Mouse (Mus musculus): ENCODE measurements around the gene Ccl25.

Ccl25 gene

DNA sequence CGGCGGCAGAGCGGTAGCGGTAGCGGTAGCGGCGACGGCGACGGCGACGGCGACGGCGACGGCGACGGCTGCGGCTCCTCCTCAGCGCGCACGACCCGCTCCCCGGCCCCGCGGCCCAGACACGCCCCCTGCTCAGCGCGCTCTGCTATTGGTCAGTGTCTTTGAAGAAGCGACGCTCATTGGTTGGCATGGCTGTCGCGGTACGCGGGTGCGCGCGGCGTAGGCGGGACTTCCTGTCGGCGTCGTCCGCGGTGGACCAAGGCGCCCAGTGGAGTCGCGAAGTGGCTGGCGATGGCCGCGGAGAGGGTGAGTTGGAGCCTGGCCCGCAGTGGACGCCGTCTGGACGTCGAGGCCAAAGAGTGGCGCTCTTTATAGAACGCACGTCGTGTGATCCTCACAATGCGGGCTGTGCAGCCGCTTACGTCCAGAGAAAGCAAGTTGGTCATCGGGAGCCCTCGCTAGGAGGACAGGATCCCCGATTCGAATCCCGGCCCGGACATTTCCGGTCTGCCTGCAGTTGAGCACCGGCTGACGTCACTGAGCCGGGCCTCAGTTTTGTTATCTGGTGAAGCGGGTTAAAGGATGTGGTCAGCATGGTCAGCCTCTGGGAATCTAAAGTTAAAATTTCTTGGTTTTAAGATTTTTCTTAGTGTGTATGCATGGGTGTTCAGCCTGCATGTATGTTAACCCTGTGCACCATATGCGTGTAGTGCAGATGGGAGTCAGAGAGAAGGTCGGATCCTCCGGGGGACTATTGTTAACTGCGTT lies at the start of gene Ccl25, which contains the start of gene Elavl1:
Ccl25 (plus strand) TSS at position 228 of the 768 bp plus-strand sequence.
Elavl1 (minus strand) TSS at position 431 of the 768 bp plus-strand sequence.
- in situ Hi-C loops (cut with MboI) = no loop called here

DNA sequence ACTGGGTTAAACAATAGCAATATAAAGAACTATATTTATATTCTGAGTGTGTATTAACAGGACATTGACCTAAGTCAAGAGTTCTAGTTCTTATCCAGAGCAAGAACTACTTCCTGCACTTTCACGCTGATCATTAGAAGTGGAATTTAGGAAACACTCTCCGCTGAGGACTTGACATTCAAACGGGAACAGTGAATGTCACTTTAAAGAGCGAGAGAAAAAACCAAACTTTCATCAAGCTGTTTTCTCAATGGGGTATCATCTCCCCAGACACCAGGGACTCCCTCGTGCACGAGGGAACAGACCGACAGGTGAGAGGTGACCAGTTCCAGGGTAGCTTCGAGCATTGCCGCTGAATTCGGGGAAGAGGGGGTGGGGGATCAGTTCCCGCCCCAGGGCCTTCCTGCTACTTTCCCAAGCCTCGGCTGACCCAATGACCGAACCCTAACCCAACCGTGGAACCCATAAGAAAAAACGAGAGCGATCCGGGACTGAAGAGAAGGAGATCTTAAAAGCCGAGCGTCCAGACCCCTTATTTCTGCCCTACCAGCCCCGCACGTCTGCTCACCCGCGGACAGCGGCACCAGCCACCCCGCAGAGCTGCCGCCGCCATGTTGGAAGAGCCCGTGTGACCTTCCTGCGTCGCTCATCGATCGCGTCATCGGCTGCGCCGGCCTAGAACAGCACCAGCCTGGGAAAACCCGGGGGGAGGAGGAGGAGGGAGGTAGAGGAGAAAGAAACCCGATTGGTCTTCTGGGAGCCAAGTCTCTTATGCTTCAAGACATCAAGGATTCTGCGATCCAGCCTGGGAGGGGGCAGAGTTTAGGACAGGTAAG lies 49.5 kb upstream of the Ccl25 start, which contains the start of gene Timm44:
Timm44 (minus strand) TSS at position 639 of the 836 bp plus-strand sequence.
- in situ Hi-C loops (cut with MboI) = no loop called here

DNA sequence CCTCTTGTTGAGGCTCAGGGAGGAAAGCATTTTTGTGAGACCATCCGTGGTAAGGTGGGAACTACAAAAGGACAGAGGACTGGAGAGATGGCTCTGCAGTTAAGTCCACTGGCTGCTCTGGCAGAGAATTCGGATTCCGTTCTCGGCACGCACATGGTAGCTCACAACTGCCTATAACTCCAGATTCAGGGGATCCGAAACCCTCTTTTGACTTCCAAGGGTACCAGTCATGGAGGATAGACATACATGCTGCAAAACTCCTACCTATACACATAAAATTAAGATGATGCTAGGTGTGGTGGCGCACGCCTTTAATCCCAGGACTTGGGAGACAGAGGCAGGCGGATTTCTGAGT lies 48.9 kb upstream of the Ccl25 start:
- in situ Hi-C loops (cut with MboI) = no loop called here

- in situ Hi-C loops (cut with MboI) = no loop called here
Measured at GRCm38 (mm10) chr8:4292738-4293137, 32.3 kb upstream of the Ccl25 start.

GRCm38 (mm10) chr8:4297822-4298221 lies 27.2 kb upstream of the Ccl25 start:
- in situ Hi-C loops (cut with MboI) = no loop called here

DNA sequence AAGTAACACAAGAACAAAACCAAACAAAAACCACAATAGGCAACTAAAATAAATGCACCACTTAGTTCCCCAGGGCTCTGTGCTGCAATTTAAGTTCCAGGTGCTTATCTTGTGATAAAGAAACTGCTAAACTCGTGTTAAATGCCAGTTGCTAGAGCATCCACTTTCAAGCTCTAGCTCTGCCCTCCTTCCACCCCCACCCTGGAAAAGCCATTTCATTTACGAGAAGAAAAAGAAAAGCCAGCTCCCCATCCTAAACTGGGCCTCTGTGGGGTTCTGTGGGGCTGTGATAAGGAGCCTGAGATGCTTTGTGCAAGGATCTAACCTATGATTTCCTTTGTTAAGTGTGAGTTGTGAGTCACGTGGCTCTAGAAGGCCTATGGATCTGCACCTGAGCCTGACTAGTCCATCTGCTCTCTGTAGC lies 20.9 kb upstream of the Ccl25 start:
- in situ Hi-C loops (cut with MboI) = no loop called here

DNA sequence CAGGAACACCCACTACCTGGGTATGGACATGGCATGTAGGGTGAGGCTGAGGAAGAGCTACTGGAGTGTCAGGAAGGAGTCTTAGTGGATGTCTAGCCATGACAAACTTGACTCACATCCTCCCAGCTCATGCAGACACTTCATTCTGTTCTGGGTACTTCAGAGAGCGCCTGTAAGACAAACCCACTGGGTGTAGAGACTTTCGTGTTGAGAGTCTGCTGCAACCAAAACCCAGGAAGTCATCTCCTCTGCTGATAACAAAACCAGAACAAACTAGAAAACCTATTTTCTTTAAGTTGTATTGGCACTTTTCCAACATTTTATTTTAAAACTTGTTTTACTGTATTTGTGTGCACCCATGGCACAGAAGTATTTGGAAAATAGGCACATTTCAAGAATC lies 19.2 kb upstream of the Ccl25 start:
- in situ Hi-C loops (cut with MboI) = no loop called here

GRCm38 (mm10) chr8:4312104-4312503 lies 12.9 kb upstream of the Ccl25 start:
- in situ Hi-C loops (cut with MboI) = no loop called here

DNA sequence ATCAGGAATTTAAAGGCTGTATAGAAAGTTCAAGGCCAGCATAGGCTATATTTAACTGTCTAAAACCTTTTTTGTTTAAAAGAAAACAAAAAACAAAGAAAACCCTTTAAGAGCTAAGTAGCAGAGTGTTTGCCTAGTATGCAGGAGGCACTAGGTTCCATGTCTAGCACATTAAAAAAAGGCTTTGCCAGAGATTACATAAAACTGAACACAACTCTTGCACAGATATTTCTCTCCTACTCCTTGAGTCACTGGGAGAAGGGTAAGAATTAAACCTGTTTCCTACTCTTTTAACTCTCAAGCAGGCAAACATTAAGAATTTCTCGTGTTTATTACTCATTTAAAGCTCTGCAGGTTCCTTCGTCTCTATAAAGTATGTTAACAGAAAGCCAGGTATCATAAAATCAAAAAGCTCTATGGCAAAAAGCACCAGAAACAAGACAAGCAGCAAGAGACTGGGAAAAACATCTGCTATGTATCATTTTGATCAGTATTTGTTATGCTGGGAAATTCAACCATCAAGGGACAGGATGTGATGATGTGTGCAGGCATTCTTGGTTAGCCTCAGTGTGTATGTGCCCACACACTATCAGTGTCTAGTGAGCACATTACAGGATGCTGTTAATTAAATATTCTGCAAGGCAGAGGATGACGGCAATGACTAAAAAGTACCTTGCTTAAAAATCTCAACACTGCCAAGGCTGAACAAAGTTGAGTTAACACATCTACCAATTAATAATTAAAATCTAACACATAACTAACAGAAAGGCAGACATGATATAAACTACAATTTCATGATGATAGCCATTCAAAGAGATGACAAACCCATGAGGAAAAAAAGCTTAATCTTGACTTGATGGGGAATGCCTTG lies 11.5 kb upstream of the Ccl25 start:
- in situ Hi-C loops (cut with MboI) = no loop called here

DNA sequence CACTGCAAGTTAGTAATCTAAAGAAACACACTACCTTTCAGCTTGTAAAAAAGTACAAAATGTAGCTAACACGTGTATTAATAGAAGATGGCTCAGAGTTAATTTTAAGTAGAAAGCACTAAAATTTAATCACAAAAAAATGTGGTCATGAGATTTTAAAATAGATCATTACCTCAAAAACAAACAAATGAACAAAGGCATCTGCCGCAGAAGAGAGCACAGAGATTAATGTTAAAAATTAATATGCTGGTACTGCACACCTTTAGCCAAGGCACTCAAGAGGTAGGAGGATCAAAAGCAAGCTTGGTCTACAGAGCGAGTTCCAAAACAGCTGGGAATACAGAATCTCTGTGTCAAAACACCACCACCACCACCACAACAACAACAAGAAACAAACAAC lies 10.2 kb upstream of the Ccl25 start:
- in situ Hi-C loops (cut with MboI) = no loop called here

DNA sequence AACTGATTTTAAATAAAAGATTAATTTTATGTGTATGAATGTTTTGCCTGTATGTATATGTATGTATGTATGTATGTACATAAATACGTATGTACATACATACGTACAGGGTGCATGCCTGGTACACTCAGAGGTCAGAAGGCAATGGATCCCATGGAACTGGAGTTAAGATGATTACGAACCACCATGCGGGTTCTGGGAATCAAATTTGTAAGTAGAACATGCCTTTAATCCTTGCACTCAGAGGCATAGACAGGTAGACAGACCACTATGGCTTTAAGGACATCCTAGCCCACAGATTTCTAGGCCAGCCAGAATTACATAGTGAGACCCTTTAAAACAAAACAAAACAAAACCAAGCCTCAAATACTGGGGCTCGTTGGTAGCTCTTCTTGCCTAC lies 6.9 kb upstream of the Ccl25 start:
- in situ Hi-C loops (cut with MboI) = no loop called here

DNA sequence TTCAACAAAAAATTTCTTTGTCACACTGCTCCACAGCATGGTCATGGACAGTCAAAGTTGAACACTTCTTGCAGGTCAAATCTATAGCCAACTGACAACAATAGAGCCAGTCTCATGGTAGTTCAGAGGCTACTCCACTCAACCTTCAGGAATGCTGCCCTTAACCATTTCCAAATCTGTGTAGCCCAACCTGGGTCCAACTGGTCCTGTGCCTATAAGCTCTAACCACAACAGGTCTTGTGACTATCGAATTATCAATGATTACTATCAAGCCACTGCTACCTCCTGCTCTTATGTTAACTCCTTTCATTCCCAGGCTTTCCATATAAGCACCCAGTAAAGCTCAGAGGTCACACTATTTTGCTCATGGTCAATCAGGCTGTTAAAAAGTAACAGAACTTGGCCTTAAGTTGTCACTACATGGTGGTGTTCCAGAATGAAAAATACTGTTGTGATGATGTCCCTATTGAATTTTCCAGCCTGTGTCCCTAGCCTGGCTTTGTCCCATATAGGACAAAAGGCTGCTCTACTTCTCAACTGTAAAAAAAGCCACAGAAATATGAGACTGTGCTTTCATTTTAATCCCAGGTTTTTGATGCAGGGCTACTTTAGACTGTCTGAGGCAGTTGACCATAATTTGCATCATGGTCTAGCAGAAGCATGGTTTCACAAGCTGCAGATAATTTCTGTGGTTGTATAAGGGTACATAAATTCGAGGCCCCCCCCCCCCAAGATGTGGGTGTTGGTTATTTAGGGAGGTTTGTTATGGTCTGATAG lies 6.0 kb upstream of the Ccl25 start:
- in situ Hi-C loops (cut with MboI) = no loop called here

DNA sequence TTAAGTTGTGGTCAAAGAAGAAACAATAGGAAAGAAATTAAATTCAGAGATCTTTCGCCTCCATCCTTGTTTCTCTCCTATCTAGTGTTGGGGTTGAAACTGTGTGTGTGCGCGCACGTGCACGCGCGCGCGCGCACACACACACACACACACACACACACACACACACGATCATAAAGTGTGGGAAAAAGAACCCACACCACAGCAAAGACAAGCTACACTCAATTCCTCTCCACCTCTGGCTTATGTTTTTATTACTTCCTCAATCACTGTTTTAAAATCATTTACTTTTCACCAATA lies 5.5 kb upstream of the Ccl25 start:
- in situ Hi-C loops (cut with MboI) = no loop called here

GRCm38 (mm10) chr8:4320404-4320803 lies 4.6 kb upstream of the Ccl25 start:
- in situ Hi-C loops (cut with MboI) = no loop called here

GRCm38 (mm10) chr8:4321031-4321430 lies 4.0 kb upstream of the Ccl25 start:
- in situ Hi-C loops (cut with MboI) = no loop called here

DNA sequence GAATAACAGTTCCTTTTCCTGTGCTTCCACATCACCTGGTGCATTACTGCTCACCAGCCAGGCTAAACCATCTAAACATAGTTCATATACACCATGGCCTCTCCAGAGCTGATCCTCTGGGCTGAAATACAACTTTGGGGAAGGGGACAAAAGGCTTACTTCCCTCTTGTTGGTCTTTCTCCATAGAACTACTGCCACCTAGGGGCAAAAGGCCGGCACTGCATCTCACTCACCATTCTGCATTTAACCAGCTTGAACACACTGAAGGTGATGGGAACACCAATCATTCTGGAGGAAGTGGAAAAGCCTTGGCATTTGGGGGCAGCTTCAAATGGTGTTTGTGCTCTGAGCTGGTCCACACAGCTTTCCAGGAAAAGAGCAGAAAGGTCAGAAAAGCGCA lies 2.5 kb upstream of the Ccl25 start:
- in situ Hi-C loops (cut with MboI) = no loop called here

- in situ Hi-C loops (cut with MboI) = no loop called here
Measured at GRCm38 (mm10) chr8:4323917-4324316, 1.1 kb upstream of the Ccl25 start.

DNA sequence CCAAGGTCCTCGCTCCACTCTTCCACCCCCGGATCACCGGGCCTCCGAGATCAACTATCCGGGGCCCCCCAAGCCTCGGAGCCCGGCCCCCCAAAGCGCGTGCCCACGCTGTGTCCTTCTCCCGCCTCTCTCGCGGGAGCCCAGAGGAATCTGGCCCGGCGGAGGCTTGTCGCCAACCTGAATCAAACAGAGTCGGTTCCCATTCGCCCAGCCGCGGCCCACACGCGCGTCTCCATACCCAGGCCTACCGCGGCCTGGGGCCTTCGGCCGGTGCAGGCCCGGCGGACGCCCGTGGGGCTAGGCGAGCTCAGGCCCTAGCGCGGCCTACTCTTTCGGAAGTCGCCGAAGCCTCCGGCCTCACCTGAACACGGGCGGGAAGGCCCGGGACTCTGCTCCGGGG lies 485 bp upstream of the Ccl25 start:
- in situ Hi-C loops (cut with MboI) = no loop called here

- in situ Hi-C loops (cut with MboI) = no loop called here
Measured at GRCm38 (mm10) chr8:4325751-4326036, 684 bp downstream of the Ccl25 start.

GRCm38 (mm10) chr8:4329000-4329399 lies 4.0 kb downstream of the Ccl25 start:
- in situ Hi-C loops (cut with MboI) = no loop called here

DNA sequence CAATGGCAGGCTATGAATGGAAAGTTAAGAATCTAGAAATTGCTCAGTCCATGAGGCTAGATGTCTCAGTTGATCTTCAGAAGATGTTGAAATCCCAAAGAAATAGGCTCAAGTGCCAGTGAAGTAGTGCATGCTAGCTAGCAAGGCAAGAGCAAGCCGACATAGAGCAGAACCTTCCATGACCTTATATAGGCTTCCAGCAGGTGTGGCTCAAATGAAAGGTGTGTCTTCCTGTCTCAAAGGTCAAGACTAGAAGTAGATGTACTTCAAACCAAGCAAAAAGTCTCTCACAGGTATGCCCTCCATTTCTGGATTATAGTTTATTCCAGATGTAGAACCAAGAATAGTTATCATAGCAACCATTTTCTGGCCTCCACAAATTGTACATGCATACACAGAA lies 9.0 kb downstream of the Ccl25 start:
- in situ Hi-C loops (cut with MboI) = no loop called here

DNA sequence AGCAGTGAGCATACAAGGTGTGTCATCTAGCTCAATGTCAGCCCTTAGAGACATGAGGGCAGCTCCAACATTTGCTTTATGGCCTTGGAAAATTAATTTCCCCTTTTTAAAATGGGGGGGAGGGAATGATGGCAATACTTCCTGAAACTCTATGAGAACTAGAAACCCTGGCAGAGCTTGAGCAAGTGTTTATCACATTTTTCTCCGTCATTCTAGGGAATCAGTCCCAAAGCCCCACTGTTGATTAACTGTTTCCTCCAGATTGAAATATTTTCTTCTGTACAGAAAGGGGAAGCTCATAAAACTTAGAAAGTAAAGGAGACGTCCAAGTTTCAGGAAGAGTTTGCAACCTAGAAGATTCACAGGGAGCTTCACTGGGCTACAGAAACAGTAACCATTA lies 10.7 kb downstream of the Ccl25 start:
- in situ Hi-C loops (cut with MboI) = no loop called here
